Mouse (Mus musculus): ENCODE measurements around the gene Kank2.

DNA sequence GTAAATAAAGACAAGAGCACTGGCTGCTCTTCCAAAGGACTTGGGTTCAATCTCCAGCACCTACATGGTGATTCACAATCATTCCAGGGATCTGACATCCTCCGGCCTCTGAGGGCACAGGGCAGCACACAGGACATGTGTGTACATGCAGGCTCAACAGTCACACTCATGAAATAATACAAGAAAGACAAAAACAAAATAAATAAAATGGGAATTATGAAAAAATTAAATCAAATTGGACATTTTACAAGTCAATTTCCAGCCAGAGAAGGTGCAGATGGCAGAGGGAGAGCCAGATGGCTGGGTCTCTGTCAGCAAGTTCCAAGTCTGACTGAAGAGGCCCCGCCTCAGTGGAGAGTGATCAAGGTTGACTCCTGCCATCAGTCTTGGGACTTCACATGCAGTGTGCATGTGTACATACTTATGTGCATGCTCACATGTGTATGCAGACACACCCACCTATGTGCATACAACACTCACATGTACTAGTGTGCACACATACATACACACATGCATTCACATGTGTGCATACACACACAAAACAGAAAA is 20.7 kb upstream of the Kank2 start:
- TF ChIP-seq CTCF (IDR thresholded peaks at IDR 0.05) (no peak), EP300 (IDR thresholded peaks at IDR 0.05) (no peak)
